Mouse (Mus musculus): Measurements from ENCODE around the gene Upk1b.

GRCm38 (mm10) chr16:38750803-38751202 lies 49.3 kb downstream of the Upk1b start:
- TF ChIP-seq CTCF (IDR thresholded peaks at IDR 0.05; ENCODE audit: borderline replicate concordance, insufficient read depth, low read depth, low read length): no peak
- TF ChIP-seq POLR2A (IDR thresholded peaks at IDR 0.05; ENCODE audit: borderline replicate concordance, insufficient read depth, low read length): no peak

All from cerebellum, adult 2 months (tissue).